Comparison of ENCODE assay signal across 8 mouse cellular contexts in the genomic region with DNA sequence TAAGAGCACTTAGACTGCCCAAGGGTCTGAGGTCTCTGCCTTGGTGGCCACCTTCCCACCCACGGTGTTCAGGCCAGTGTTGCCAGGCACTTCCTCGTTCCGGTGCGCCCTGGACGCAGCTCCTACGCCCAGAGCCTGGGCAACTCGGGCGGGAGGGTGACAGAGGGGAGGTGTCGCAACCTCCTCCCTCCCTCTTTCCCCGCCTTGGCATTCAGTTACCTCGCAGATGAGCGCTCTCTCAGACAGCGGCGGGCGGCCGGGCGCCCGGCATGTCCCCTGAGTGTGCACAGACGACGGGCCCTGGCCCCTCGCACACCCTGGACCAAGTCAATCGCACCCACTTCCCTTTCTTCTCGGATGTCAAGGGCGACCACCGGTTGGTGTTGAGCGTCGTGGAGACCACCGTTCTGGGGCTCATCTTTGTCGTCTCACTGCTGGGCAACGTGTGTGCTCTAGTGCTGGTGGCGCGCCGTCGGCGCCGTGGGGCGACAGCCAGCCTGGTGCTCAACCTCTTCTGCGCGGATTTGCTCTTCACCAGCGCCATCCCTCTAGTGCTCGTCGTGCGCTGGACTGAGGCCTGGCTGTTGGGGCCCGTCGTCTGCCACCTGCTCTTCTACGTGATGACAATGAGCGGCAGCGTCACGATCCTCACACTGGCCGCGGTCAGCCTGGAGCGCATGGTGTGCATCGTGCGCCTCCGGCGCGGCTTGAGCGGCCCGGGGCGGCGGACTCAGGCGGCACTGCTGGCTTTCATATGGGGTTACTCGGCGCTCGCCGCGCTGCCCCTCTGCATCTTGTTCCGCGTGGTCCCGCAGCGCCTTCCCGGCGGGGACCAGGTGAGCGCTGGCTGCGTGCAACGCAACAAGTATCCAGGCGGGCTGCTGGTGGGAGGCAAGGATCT. TPM values are rescaled to one million over a fixed set of nuclear protein-coding genes. Genes with fewer than 3 reads are reported as not detected.
A peak's percentile ranks its signal among the peaks of the same experiment; 100 is the strongest.
DNase-seq lines count a peak whose midpoint lies in the region; ATAC-seq lines count a peak whose summit lies in the region.

Ffar4 (plus strand) TSS at position 214 of the 901 bp plus-strand sequence.

- peak within 1 kb of the TSS; percentile 39 for H3K4me3 ChIP-seq in intestine, embryonic 15.5 days (replicated peaks)

- H3K9ac ChIP-seq in intestine, embryonic 15.5 days, result peak within 1 kb of the TSS; percentile 22

- peak within 1 kb of the TSS; percentile 70 for H3K4me2 ChIP-seq in intestine, embryonic 15.5 days (replicated peaks)

- H3K27ac ChIP-seq in intestine, embryonic 15.5 days, result no peak within 1 kb of the TSS

- H3K9me3 ChIP-seq in intestine, embryonic 15.5 days, result no peaks in the 10 kb centered on the region

- WGBS in intestine, embryonic 15.5 days, result under 1% methylated on average over 77 of the region's 77 CpGs

- H3K27me3 ChIP-seq in intestine, embryonic 15.5 days (replicated peaks), result peaks cover 30% of the 10 kb centered on the region

- peak; percentile 80 for ATAC-seq in intestine, embryonic 15.5 days

- 0 out of 2 replicates have a peak, but pooled peaks cover 3% of the 10 kb centered on the region for H3K4me1 ChIP-seq in intestine, embryonic 15.5 days (replicated peaks)

- no peaks in the 10 kb centered on the region for H3K36me3 ChIP-seq in intestine, embryonic 15.5 days

- DNase-seq in urinary bladder, adult 18-20 months (ENCODE audit: low spot score in 2 of 2), result peak; percentile 39 to 55
- DNase-seq in urinary bladder, postnatal 10 days (ENCODE audit: low spot score), result no peak
- DNase-seq in embryo, embryonic 9.5 days (ENCODE audit: extremely low spot score), result peak; percentile 24
- DNase-seq in lung, postnatal 4 days, result peak; percentile 66 to 72
- peak; percentile 41 for DNase-seq in urinary bladder, postnatal 25 days (ENCODE audit: low spot score)
- DNase-seq in thymus, postnatal 25 days, result no peak
- no peak for DNase-seq in left cerebral cortex, adult 18-20 months (ENCODE audit: low spot score in 2 of 2)

RNA-seq across cellular contexts. Expression of gene Ffar4, which starts in this region (rescaled TPM):
- 7.0 and 9.0 TPM in 2 replicates for polyA plus RNA-seq in intestine, embryonic 15.5 days (2015; fragmentation: Nextera tagmentation; extraction: Ambion mirVana)
- not detected for total RNA-seq in left cerebral cortex, adult 18-20 months (2021)

Comparison
In these comparisons a context has a peak if more than half of its experiments do, and no peak if none do; other contexts are left out.
1. DNase-seq: peak in urinary bladder, adult 18-20 months (2 of 2), embryo, embryonic 9.5 days (single experiment), lung, postnatal 4 days (2 of 2) and urinary bladder, postnatal 25 days (single experiment); none in urinary bladder, postnatal 10 days (single experiment), thymus, postnatal 25 days (single experiment) and left cerebral cortex, adult 18-20 months (0 of 2).